Comparison of ENCODE assay signal across 8 mouse cellular contexts in genomic region chr11:20741201-20742100, GRCm38 (mm10). TPM values are rescaled to one million over a fixed set of nuclear protein-coding genes. Genes with fewer than 3 reads are reported as not detected.
A peak's percentile ranks its signal among the peaks of the same experiment; 100 is the strongest.
DNase-seq lines count a peak whose midpoint lies in the region; ATAC-seq and TF ChIP-seq lines count a peak whose summit lies in the region.

TSS of gene Aftph (minus strand) at chr11:20741589.

- WGBS in hindbrain, embryonic 10.5 days = under 1% methylated on average over 79 of the region's 81 CpGs
- under 1% methylated on average over 64 of the region's 81 CpGs for WGBS in lung, postnatal 0 days

- ATAC-seq in frontal cortex, adult (ENCODE audit: low TSS enrichment) = peak; percentile 89
- peak; percentile 99 for ATAC-seq in lung, postnatal 0 days

- peak within 1 kb of the TSS; percentile 95 for H3K4me3 ChIP-seq in hindbrain, embryonic 10.5 days
- H3K4me3 ChIP-seq in lung, postnatal 0 days (ENCODE audit: low read depth, low read length) = peak within 1 kb of the TSS; percentile 97

- H3K27me3 ChIP-seq in hindbrain, embryonic 10.5 days (ENCODE audit: insufficient read depth, poor library complexity, severe bottlenecking) = no peaks in the 10 kb centered on the region
- no peaks in the 10 kb centered on the region for H3K27me3 ChIP-seq in lung, postnatal 0 days (replicated peaks; ENCODE audit: insufficient read depth, low read length)

- peak; percentile 68; the same call in 1 of the 2 replicates for TF ChIP-seq EP300 in lung, postnatal 0 days (IDR thresholded peaks at IDR 0.05)

- H3K36me3 ChIP-seq in hindbrain, embryonic 10.5 days = no peaks in the 10 kb centered on the region
- no peaks in the 10 kb centered on the region for H3K36me3 ChIP-seq in lung, postnatal 0 days (ENCODE audit: insufficient read depth, low read length)

- peaks cover 13% of the 10 kb centered on the region for H3K4me1 ChIP-seq in hindbrain, embryonic 10.5 days (replicated peaks)
- H3K4me1 ChIP-seq in lung, postnatal 0 days (ENCODE audit: insufficient read depth, low read depth, low read length) = no peaks in the 10 kb centered on the region

- H3K27ac ChIP-seq in hindbrain, embryonic 10.5 days = peak within 1 kb of the TSS; percentile 94
- H3K27ac ChIP-seq in lung, postnatal 0 days (ENCODE audit: low read length) = peak within 1 kb of the TSS; percentile 97

- TF ChIP-seq CTCF in lung, postnatal 0 days (IDR thresholded peaks at IDR 0.05) = peak; percentile 17; the same call in 1 of the 2 replicates

- peak; percentile 100 for DNase-seq in MN1 (ENCODE audit: low spot score)
- DNase-seq in cerebellum, adult 9-10 months = peak; percentile 97
- peak; percentile 100 for DNase-seq in hindbrain, embryonic 10.5 days (ENCODE audit: low spot score)
- peak; percentile 98 for DNase-seq in layer of hippocampus, adult 9-11 months
- peak; percentile 99 for DNase-seq in lung, postnatal 0 days (ENCODE audit: low spot score)
- DNase-seq in ovary, postnatal 14 days (ENCODE audit: low spot score) = peak; percentile 94
- DNase-seq in thymus, postnatal 14 days = peak; percentile 100

- H3K9ac ChIP-seq in lung, postnatal 0 days (replicated peaks; ENCODE audit: low read depth) = peak within 1 kb of the TSS; percentile 76

- H3K9me3 ChIP-seq in hindbrain, embryonic 10.5 days = no peaks in the 10 kb centered on the region
- H3K9me3 ChIP-seq in lung, postnatal 0 days (ENCODE audit: low read length) = no peaks in the 10 kb centered on the region

- peak within 1 kb of the TSS; percentile 93 for H3K4me2 ChIP-seq in lung, postnatal 0 days (replicated peaks; ENCODE audit: low read depth, low read length)

RNA-seq across cellular contexts. Expression of gene Aftph, which starts in this region (rescaled TPM):
- 21.5 and 26.1 TPM in 2 replicates for polyA plus RNA-seq in hindbrain, embryonic 10.5 days (2016; fragmentation: Nextera tagmentation; extraction: Ambion mirVana)
- polyA plus RNA-seq in lung, postnatal 0 days (2015; fragmentation: Nextera tagmentation; extraction: Ambion mirVana) = 17.8 and 19.4 TPM in 2 replicates

Comparison
In these comparisons a context has a peak if more than half of its experiments do, and no peak if none do; other contexts are left out.
1. Peak in every context shown above with its lines: DNase-seq, ATAC-seq, H3K4me3 ChIP-seq and H3K27ac ChIP-seq.